Mouse (Mus musculus): Measurements from ENCODE around the gene Ncor2. TPM values are rescaled to one million over a fixed set of nuclear protein-coding genes. Genes with fewer than 3 reads are reported as not detected.

Gene Ncor2
- total RNA-seq, 2 experiments from 2014 or later, result 118 to 134 TPM

DNA sequence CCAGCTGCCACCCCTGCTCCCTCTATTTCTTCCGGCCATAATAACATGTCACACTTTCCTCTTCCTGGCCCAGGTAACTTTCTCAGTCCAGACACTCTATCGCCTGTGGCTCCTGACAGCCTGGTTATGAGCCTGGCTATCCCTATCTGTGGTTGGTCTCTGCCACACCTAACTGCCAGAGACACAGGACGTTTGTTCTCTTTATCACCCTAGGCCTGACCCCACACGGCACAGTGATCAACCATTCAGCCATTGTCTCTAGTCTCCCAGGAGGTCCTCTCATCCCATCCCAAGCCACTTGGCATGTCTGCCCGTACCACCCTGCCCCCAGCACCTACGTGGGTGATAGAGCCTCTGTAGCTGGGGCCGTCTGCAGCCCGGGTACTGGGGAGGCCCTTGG, 142.5 kb downstream of the Ncor2 start:
- DNase-seq (ENCODE audit: low spot score), result no peak

DNA sequence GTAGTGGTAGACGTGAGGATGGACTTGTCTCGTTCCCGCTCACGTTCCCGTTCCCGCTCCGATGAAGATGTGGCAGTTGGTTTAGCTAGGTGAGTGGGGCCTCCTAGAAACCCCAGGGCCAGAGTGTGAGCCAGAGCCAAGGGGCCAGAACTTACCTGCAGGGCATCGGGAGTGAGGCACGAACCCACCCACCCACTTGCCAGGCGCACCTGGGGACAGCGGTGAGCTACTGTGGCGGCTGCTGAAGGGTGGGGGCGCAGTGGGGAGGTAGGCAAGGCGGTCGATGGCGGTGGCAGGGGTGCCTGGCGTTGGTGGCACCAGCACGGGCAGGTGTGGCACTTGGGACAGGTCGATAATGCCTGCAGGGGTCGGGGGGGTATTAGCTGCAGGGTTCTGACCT, 150.1 kb downstream of the Ncor2 start:
- DNase-seq (ENCODE audit: low spot score), result no peak

DNA sequence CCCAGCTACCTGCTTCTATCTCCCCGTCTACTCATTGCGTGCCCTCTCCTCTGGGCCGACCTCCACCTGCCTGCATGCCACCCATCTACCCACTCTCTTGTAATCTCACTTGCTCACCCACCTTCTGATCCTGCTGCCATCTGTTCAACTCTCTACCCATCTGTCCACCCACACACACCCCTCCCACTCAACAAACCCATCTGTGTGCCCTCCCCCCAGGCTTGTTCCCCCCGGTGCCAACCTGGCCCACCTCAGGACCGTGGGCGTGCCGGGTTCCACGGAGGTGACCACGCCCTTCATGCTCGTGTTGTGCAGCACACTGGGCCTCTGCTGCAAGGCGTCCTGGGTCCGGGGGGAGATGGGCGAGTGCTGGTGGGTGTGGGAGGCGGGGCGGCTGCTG, 150.6 kb downstream of the Ncor2 start:
- DNase-seq (ENCODE audit: low spot score), result no peak

DNA sequence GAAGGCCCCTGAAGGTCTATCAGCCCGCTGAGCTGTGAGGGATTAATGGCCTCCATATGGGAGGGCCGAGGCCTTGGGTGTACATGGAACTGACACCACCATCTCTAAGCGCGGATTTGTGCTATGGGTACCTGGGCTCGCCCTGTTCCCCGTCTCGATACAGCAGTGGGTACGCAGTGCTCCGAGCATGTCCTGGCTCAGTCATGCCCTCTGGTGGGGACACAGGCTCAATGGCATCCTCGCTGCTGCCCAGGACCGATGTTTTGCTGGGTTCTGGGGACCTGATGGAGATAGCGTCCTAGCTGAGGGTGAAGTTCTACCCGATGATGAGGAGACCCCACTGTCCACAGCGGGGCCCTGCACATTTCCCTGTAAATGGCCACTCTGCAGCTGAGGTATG, 155.0 kb downstream of the Ncor2 start:
- no peak for DNase-seq (ENCODE audit: low spot score)

DNA sequence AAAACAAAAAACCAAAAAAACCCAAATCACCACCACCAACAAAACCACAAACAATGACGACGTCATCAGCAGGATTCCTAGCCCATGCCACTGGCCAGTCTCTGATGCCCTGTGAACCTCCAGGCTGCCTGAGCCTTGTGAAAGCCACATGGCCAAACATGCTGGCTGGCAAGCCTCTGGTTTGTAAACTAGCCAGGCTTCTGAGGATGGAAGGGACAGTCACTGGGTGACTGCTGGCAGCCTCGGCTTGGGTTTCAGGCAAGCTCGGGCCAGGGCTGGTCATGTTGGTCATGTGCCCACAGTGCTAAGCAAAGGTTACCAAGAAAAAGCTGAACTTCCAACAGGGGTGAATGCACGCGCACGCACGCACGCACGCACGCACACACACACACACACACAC, 157.7 kb downstream of the Ncor2 start:
- peak; percentile 92 for DNase-seq (ENCODE audit: low spot score)

DNA sequence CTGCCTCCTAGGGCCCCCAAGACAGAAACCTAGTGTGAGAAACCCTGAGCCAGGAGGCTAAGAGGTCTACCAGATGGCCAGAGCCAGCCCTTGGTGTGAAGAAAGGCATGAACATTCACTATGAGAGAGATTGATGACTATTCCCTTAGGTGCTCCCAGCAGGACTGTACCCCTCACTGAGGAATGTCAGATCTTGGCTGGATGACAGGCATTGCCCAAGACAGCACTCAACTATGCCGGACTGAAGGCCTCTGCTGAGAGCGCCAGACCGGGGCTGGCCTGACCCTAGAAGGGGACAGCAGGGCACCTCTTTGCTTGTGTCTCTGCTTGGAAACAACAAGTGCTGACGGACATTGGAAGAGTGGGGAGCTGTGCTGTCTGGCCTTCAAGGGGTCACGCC, 159.9 kb downstream of the Ncor2 start:
- no peak for DNase-seq (ENCODE audit: low spot score)

DNA sequence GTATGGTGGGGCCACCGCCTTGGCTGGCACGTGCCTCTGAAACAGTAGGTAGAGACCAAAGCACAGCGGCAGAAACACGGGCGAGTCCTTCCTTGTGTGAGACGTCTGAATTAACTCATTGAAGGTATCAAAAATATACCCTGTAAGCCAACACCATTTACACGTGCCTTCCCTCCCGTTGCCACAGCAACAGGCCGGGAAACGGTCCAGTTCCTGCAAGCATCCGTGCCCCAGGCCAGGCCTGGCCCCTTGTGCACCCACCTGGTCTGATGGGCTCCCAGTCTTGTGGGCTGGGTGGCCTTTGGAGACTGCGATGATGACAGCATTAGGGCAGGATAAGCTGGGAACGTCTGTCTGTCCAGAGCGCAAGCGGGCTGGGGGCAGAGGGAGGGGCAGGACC, 161.7 kb downstream of the Ncor2 start:
- DNase-seq (ENCODE audit: low spot score), result no peak

DNA sequence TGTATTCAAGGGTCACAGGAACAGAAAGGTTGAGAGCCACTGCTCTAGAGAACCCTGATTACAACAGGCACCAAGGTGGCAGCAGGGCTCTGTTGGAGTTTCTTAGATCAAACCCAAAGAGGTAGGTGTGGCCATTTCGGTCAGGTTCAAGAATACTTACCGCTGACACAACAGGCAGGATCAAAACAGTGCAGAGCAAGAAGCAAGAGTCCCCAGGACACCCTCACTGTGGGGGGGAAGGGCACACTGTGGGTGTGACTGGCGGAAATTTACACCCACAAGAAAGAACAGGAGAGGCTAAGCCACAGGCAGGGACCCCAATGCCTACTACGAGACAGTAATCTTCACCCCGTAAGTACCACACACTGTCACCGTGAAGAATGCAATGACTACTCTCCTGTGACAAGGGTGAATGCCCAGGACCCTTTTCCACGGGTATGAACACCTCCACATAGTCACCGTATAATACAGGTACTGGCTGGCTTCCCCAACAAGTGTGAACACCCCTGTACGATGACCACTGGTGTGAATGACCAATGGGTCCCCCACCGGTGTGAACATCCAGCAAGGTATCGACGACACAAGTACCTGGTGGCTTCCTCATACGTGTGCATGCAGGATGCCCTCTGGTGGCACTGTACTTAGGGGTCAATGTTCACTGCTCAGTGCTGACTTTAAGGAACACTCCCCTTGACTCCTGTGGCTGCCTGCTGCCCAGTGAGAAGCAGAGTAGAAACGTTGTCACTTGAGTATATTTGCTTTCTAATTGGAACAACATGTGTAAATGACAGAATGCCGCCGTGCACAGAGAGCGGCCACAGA, 162.4 kb downstream of the Ncor2 start:
- no peak for DNase-seq (ENCODE audit: low spot score)

DNA sequence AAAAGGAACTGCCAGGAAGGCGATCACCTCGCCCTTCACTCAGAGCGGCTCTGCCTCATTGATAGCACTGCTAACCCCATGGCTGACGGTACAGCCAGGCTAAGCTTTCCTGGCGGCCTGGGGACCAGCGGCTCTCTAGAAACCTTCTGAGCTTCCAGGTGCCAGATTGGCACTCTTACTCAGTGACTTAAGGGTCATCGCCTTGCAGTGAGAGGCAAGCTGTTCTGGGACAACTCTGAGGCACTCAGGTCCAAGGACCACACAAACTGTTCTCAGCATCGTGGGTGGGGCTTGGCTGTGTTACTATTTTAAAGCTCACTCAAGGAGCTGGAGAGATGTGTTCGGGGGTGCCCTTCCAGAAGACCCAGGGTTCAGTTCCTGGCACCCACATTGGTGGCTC, 163.4 kb downstream of the Ncor2 start:
- peak; percentile 41 for DNase-seq (ENCODE audit: low spot score)

DNA sequence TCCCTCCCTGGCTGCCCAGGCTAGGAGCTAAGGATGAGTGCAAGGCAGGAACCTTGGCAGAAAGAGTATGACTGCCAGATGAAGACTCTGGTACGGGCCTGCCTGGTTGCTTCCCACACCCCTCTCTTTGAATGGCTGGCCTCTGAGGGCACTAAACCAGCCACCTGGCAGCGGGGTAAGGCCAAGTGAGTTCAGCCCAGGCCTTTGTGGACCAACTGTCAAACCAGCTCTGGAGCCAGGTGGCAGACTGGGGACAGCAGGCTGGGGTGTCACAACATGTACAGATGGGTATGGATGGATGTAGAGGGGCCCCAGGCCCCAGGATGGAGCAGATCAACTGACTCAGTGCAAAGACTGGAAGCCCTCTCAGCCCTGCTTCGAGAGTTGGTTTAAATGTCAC, 164.0 kb downstream of the Ncor2 start:
- no peak for DNase-seq (ENCODE audit: low spot score)

DNA sequence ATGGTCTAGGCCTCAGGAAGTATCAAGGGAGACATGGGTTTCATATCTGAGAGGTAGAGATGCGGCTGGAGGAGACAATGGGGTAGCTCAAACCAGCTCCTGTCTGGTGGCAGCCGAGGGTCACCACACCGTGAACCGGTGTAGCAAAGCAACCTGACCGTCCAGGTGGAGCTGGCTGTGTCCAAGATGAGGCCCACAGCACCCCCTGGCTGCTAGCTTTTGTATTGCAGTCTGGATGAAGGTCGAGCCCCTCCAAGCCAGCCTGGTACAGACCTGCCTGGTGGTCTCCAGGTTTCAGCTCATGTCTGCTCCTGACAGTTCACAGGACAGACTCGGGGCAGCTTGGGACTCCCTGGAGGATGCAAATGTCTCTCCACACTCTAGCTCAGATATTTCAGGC, 164.5 kb downstream of the Ncor2 start:
- peak; percentile 72 for DNase-seq (ENCODE audit: low spot score)

DNA sequence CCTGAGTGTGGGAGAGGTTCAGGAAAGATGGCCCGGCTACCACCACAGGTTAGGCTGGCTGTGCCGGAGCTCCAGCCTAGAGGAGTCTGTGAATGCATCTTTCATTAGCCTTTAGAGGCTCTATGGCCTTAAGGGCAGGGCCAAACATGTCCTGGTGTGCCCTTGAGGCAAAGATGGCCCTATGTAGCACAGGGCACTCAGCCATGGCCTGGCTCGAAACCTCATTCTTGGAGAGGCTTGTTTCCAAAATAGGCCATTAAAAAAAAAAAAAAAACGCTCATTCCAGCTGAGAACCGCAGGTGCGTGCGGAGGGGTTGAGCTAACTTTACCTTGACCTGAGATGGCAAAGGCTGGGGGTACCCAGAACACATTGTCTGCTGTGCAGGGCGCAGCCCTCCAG, 167.4 kb downstream of the Ncor2 start:
- DNase-seq (ENCODE audit: low spot score), result no peak

DNA sequence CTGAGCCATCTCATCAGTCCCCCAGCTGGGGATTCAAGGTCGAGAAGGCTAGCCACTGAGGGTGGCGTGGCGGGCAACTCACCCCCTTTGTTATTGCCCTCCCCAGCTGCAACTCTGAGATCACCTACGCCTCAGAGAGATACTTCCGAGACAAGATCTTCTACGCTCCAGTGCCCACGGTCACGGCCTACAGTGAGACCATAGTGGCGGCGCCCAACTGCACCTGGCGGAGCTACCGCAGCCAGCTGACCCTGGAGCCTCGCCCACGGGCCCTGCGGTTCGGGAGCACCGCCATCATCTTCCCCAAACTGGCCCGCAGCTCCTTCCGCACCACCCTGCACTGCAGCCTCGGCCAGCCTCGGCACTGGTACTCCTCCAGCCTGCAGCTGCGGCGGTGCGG, 167.9 kb downstream of the Ncor2 start:
- DNase-seq (ENCODE audit: low spot score), result no peak

DNA sequence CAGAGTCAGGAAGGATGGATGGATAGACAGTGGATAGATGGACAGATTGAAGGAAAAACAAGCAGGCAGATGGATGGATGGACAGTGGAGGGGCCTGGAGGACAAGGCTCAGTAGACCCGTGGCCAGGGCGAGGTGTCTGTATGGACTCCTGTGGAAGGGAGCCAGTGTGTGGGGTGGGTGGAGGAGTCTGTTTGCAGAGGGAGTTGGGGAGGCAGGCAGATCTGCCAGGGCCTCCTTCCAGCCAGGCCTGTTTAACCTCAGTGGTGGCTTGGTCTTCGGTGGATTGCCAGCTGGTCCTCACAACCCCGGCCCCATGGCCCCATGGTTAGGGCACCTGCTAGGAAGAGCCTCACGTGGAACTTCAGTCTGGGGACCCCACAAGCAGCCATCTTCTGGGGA, 172.1 kb downstream of the Ncor2 start:
- no peak for DNase-seq (ENCODE audit: low spot score)

DNA sequence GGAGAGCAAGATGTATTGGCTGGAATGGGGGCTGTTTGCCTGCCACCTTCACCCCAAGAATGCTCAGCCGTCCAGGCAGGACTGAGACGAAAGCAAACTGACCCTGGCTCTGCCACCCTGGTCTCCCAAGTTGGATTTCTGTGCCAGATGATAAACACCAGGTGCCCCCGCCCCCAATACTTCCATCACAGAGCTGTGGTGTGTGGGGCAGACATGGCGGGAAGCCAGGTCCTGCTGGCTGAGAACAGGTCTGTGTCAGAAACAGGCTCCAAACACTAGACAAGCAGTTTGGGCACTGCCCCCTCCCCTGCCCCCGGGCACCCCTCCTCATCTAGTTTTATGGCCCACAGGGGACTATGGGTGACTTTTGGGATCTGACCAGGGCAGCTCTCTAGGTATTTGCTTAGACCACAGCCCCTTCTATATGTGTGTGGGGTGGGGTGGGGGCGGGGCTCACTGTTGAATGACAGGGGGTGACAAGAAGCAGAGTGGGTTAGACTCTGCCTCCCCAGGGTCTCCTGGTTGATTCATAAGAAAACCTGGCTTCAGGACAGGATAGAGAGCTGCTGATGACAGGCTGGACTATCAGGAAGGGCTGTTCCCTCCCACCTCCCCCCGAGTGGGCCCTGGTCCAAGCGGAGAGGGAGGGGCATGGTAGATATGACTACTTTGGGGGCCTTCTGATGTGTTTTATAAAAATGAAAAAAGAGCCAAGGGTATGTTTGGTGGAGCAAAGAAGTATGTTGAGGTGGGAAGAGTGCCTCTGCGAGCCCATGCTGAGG, 173.0 kb downstream of the Ncor2 start:
- DNase-seq (ENCODE audit: low spot score), result no peak

DNA sequence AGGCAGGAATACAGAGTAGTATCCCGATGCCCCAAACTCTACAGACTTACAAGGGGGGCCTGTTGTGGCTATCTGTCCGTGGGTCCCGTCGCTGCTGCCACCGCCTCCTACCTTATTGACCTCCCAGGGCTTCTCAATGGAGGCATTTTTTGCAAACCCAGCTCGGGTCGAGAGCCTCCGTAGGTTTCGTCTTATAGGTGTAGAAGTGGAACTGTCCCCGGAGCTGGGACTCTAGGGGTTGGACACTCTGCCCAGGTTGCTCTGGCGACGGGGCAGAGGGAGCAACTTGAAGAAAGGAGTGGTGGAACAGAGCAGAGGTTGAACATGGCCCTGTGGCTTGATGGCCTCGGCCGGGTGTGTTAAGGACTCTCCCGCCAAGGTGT, 175.2 kb downstream of the Ncor2 start:
- DNase-seq (ENCODE audit: low spot score), result no peak

DNA sequence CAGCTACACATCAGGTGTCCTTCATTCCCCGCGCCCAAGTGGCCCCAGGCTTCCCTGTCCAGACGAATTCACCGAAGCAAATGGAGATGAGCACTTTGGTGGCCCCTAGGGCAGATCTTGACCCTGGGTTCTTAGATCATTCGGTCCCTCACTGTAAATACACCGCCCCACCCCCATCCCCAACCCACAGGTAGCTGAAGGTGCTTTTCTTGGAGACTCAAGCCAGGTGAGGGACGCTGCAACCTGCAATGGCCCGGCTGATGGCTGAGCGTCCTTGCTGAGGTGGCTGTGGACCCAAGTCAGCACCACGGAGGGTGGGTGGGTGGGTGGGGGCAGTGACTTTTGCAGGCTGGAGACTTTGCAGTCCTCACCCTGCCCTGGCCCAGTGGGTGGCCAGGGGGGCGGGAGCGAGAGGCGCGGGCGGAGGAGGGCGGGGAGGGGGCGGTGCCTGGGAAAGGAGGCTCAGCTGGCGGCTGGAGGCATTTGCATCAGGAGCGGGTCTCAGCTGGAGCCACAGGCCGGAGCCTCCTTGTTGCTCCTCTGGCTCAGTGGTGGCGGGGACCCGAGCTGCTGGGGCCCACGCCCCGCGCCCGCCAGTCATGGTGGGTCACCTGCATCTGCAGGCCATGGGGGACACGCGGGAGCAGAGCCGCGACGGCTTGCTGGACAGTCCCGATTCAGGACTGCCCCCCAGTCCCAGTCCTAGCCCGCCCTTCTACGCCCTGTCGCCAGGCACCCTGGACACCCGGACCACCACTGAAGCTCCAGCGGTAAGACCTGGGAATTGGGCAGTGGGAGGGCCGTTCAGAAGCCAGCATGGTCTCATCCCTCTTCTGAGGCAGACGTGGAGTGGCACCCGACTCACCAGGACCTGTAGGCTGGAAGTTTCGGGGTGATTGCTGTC, 175.8 kb downstream of the Ncor2 start, which contains the start of gene Rflna:
Gene Rflna, plus strand, starts transcription at position 253 of the 904 bp plus-strand sequence.
- no peak for DNase-seq (ENCODE audit: low spot score)

DNA sequence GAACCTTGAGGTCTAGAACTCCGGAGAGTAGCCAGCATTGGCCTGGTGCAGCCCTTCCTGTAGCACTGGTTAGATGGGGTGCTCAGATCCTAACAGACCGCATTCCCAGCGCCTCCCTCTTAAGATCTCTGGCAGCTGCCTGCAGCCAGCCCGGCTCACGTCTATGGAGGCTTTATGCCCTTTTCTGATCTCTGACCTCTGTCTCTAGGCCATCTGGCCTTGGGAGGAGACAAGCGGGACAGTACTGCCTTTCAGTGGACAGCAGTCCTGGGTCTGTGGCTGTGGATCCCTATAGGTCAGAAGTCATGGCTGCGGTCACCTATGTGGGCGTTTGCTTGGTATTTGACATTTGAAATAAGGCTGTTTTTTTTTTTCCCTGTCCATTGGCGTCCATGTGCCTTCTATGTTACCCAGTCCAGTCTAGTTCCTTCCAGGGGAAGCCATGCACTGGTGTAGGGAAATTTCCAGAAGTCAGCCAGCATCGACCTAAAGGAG, 178.2 kb downstream of the Ncor2 start:
- no peak for DNase-seq (ENCODE audit: low spot score)

DNA sequence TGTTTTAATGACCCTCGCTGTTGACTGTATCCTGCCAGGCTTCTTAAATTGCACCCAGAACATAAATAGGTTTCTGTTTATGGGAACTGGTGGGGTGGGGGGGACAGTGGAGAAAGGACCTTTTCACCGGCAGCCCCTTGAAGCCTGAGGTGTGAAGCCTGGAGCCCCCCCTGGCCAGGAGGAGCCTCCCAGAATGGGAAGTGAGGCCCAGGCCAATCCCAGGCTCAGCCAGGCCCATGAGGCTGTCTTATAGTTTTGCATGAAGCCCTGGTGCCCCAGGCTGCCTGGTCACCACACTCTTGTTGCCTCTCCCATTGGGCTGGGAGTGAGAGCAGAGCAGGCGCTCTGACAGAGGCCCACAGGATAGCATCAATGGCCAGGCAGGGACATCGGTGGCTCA, 181.1 kb downstream of the Ncor2 start:
- DNase-seq (ENCODE audit: low spot score), result no peak

DNA sequence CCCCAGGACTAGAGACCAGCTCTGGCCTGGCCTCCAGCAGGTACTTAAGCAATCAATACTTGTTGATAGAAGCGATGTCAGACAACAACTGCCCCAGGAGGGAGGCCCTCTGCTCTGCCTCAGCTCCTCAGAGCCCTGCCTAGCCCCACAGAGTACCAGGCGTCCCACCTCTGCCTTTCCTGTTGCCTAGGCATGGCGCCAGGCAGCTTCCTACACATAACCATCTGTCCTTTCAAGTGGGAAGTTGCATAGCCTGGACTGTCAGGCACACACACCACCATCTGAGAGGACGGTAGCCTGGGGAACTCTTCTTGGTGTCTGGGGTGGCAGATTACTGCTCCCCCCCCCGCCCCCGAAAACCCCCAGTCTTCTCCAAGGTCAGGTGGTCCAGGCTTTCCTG, 182.2 kb downstream of the Ncor2 start:
- no peak for DNase-seq (ENCODE audit: low spot score)

DNA sequence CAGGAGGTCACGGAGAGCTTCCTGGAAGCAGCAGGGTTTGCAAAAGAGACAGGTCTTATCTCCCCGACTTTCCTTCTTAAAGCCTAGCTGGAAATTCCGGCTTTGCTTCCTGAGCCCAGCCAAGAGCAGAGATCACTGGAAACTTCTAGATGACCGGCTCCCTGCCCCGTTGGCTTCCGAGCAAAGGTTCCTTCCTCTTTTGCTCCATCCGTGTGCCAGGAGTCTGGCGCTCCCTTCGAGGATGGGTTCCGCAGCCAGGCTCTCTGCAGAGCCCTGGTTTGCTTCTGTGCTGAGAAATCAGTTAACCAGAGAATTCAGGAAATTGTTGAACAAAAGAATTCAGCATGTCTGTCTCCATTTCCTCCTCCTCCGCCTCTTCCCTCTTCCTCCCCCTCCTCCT, 186.1 kb downstream of the Ncor2 start:
- peak; percentile 25 for DNase-seq (ENCODE audit: low spot score)

DNA sequence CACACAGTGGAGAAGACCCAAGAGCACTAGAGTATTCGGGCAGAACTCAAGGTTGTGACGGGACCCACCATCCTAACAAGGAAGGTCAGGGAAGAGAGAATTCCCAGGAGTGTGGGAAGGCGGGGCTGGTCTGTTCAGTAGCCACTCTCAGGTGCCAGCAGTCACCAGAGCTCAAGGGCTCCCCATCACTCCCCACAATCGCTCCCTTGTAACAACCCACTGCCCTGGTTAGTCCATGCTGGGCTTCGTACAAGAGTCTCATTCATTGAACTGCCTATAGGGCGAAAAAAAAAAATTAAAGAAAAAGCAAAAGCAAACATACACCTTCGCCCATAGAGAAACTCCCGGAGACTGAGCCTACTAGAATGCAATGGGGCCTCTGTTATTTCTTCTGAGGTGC, 186.7 kb downstream of the Ncor2 start:
- DNase-seq (ENCODE audit: low spot score), result no peak

Data from gastrocnemius, adult 18-20 months (tissue).